ENCODE assay signal across 9 mouse cellular contexts in the genomic region with DNA sequence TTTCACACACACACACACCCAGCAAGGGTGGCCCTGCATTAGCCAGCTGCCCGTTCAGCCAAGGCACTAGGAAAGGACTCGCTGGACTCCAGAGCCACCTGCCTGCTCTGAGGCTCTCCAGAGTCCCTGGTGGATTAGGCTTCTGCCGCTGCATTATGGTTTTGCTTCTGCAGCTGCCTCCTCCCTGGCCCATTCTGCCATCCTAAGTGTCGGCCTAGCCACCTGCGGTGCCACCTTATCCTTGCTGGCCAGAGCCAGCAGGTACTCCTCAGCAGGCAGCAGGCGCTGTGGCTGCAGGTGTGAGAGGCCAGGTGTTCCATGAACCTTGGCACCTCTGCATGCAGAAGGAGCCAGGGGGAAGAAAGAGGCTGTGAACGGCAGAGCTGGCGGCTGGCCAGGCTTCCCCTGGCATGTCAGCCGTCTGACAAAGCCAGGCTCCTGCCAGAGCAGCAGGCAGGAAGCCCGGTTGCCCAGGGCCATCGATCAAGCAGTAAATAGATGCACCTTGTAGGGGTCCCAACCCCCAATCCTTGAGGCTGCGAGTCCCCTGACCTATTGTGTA. TPM values are rescaled to one million over a fixed set of nuclear protein-coding genes. Genes with fewer than 3 reads are reported as not detected.
DNase-seq lines count a peak whose midpoint lies in the region; ATAC-seq lines count a peak whose summit lies in the region.
"Had no signal": no experiment of that assay in that cellular context is flagged by ENCODE, and none has a peak within 500 bp of the region (broad histone marks: within the 10 kb centered on the region; RNA-seq: fewer than 3 reads in every experiment).

No protein-coding gene starts in this region.

- no peaks in the 10 kb centered on the region for H3K36me3 ChIP-seq in stomach, embryonic 16.5 days (ENCODE audit: control insufficient read depth, insufficient read depth, low read length)

- H3K27me3 ChIP-seq in stomach, embryonic 16.5 days (ENCODE audit: control insufficient read depth, insufficient read depth, low read length) = no peaks in the 10 kb centered on the region
- H3K27me3 ChIP-seq: megakaryocyte, embryonic 14.5 days had no signal

- no peak overlapping the region for H3K27ac ChIP-seq in stomach, embryonic 16.5 days (ENCODE audit: low read length)

- H3K4me2 ChIP-seq in stomach, embryonic 16.5 days (ENCODE audit: low read depth, low read length) = peak overlapping the region; percentile 11; the same call in 1 of the 2 replicates

- H3K4me3 ChIP-seq in stomach, embryonic 16.5 days (replicated peaks; ENCODE audit: low read length) = no peak overlapping the region
- H3K4me3 ChIP-seq: megakaryocyte, embryonic 14.5 days had no signal

- H3K4me1 ChIP-seq in stomach, embryonic 16.5 days (ENCODE audit: control insufficient read depth, insufficient read depth, low read length) = no peaks in the 10 kb centered on the region
- H3K4me1 ChIP-seq: megakaryocyte, embryonic 14.5 days had no signal

- ATAC-seq in stomach, embryonic 16.5 days (ENCODE audit: insufficient read depth, low FRiP score) = peak; percentile 71

- WGBS in stomach, embryonic 16.5 days = 23% methylated on average over 12 of the region's 12 CpGs

- H3K9ac ChIP-seq in stomach, embryonic 16.5 days (ENCODE audit: low read length) = no peak overlapping the region

- intact Hi-C loops in heart, postnatal 14 days (cut with DNase I) = no loop called here

- no peaks in the 10 kb centered on the region for H3K9me3 ChIP-seq in stomach, embryonic 16.5 days (replicated peaks; ENCODE audit: control insufficient read depth, low read length)

- peak; percentile 3 to 12 for DNase-seq in heart, adult 9 months (ENCODE audit: low spot score in 2 of 2)
- no peak for DNase-seq in heart, adult 8-10 months (ENCODE audit: low spot score)
- peak; percentile 80 to 84 for DNase-seq in cerebellum, postnatal 14 days
- peak; percentile 52 to 60 for DNase-seq in heart, postnatal 14 days
- DNase-seq in kidney, postnatal 36 days = peak; percentile 63 to 81
- DNase-seq in left cerebral cortex, adult 18-20 months (ENCODE audit: low spot score in 2 of 2) = no peak
- DNase-seq in urinary bladder, adult 2 months (ENCODE audit: low spot score) = no peak

RNA-seq across cellular contexts. Expression of a gene that starts 14.8 kb away (rescaled TPM):
- under 1 TPM in 3 of 4 experiments, not detected in 1; 0.03 TPM for total RNA-seq in heart, adult 8-10 months (2022)
- total RNA-seq in heart, postnatal 14 days (2021) = under 1 TPM; 0.57 to 0.76 TPM
- polyA plus RNA-seq in stomach, embryonic 16.5 days (2015; fragmentation: Nextera tagmentation; extraction: Ambion mirVana) = 22.2 and 24.3 TPM in 2 replicates
- total RNA-seq in left cerebral cortex, adult 18-20 months (2021) = 10 to 100 TPM; 12.0 to 14.4 TPM
- polyA plus RNA-seq in urinary bladder, adult 2 months (2012; rRNA removed) = 0.31 and 0.33 TPM in 2 replicates

Comparison
In these comparisons a context has a peak if more than half of its experiments do, and no peak if none do; other contexts are left out.
1. DNase-seq: peak in heart, adult 9 months (2 of 2), cerebellum, postnatal 14 days (2 of 2), heart, postnatal 14 days (2 of 2) and kidney, postnatal 36 days (2 of 2); none in heart, adult 8-10 months (single experiment), left cerebral cortex, adult 18-20 months (0 of 2) and urinary bladder, adult 2 months (single experiment).
2. RNA of a gene that starts 14.8 kb away (total RNA-seq): 12.0 to 14.4 TPM in left cerebral cortex, adult 18-20 months; 0.57 to 0.76 TPM in heart, postnatal 14 days and 0.03 TPM in heart, adult 8-10 months; every median in the first group is over 4 times any median in the second.